Comparison of ENCODE assay signal across 11 mouse cellular contexts in genomic region chr7:132670863-132671165, GRCm38 (mm10).
DNase-seq lines count a peak whose midpoint lies in the region; ATAC-seq and TF ChIP-seq lines count a peak whose summit lies in the region.
"Had no signal": no experiment of that assay in that cellular context is flagged by ENCODE, and none has a peak within 500 bp of the region (broad histone marks: within the 10 kb centered on the region; RNA-seq: fewer than 3 reads in every experiment).

No protein-coding gene starts in this region.

- TF ChIP-seq CTCF in small intestine, adult 2 months (IDR thresholded peaks at IDR 0.05; ENCODE audit: extremely low read depth, insufficient read length, insufficient replicate concordance, low read depth, low read length): no peak
- TF ChIP-seq CTCF in midbrain, postnatal 0 days (IDR thresholded peaks at IDR 0.05): no peak

- peak; percentile 43; the same call in 1 of the 2 replicates for ATAC-seq in liver, embryonic 13.5 days (ENCODE audit: low read depth)
- ATAC-seq in liver, embryonic 11.5 days (replicated peaks; ENCODE audit: low FRiP score): no peak
- ATAC-seq in forebrain, embryonic 12.5 days (ENCODE audit: low FRiP score): no peak
- no peak for ATAC-seq in midbrain, postnatal 0 days (ENCODE audit: low FRiP score)
- ATAC-seq: forebrain, postnatal 0 days had no signal

- H3K36me3 ChIP-seq in liver, embryonic 13.5 days: no peaks in the 10 kb centered on the region
- H3K36me3 ChIP-seq in liver, embryonic 11.5 days (ENCODE audit: control insufficient read depth, insufficient read depth, low read length): no peaks in the 10 kb centered on the region
- no peaks in the 10 kb centered on the region for H3K36me3 ChIP-seq in small intestine, adult 2 months (ENCODE audit: control insufficient read depth, insufficient read depth, low read length)
- H3K36me3 ChIP-seq in forebrain, embryonic 12.5 days (replicated peaks): no peaks in the 10 kb centered on the region
- H3K36me3 ChIP-seq in midbrain, postnatal 0 days (ENCODE audit: insufficient read depth, low read length): no peaks in the 10 kb centered on the region

- no peaks in the 10 kb centered on the region for H3K27me3 ChIP-seq in liver, embryonic 13.5 days
- no peaks in the 10 kb centered on the region for H3K27me3 ChIP-seq in liver, embryonic 11.5 days (replicated peaks; ENCODE audit: control insufficient read depth, insufficient read depth, low read length)
- no peaks in the 10 kb centered on the region for H3K27me3 ChIP-seq in small intestine, adult 2 months (ENCODE audit: control insufficient read depth, insufficient read depth, low read length)
- peaks cover 21% of the 10 kb centered on the region for H3K27me3 ChIP-seq in forebrain, embryonic 12.5 days
- H3K27me3 ChIP-seq in midbrain, postnatal 0 days (ENCODE audit: insufficient read depth, low read length): no peaks in the 10 kb centered on the region

- H3K4me3 ChIP-seq in liver, embryonic 13.5 days (replicated peaks): no peak overlapping the region
- H3K4me3 ChIP-seq in liver, embryonic 11.5 days (ENCODE audit: low read depth, low read length): no peak overlapping the region
- no peak overlapping the region for H3K4me3 ChIP-seq in small intestine, adult 2 months (ENCODE audit: low read depth, low read length)
- H3K4me3 ChIP-seq in forebrain, embryonic 12.5 days (replicated peaks): no peak overlapping the region
- H3K4me3 ChIP-seq in midbrain, postnatal 0 days (ENCODE audit: low read depth, low read length): no peak overlapping the region
- H3K4me3 ChIP-seq: myocyte had no signal

- peaks cover 7% of the 10 kb centered on the region; the same call in 1 of the 2 replicates for H3K4me1 ChIP-seq in liver, embryonic 13.5 days (replicated peaks)
- H3K4me1 ChIP-seq in liver, embryonic 11.5 days (replicated peaks; ENCODE audit: control insufficient read depth, insufficient read depth, low read length): no peaks in the 10 kb centered on the region
- H3K4me1 ChIP-seq in small intestine, adult 2 months (ENCODE audit: control insufficient read depth, insufficient read depth, insufficient read length, low read length): peaks cover 33% of the 10 kb centered on the region
- H3K4me1 ChIP-seq in forebrain, embryonic 12.5 days: peaks cover 11% of the 10 kb centered on the region
- H3K4me1 ChIP-seq in midbrain, postnatal 0 days (ENCODE audit: insufficient read depth, low read length): no peaks in the 10 kb centered on the region; the same call in 1 of the 2 replicates

- H3K9ac ChIP-seq in liver, embryonic 13.5 days: no peak overlapping the region
- no peak overlapping the region for H3K9ac ChIP-seq in liver, embryonic 11.5 days (ENCODE audit: low read depth, low read length)
- no peak overlapping the region for H3K9ac ChIP-seq in forebrain, embryonic 12.5 days
- H3K9ac ChIP-seq in midbrain, postnatal 0 days (replicated peaks; ENCODE audit: low read length, poor library complexity, severe bottlenecking): no peak overlapping the region
- H3K9ac ChIP-seq: forebrain, postnatal 0 days; liver, embryonic 14.5 days had no signal

- WGBS in liver, embryonic 13.5 days (ENCODE audit: insufficient replicate concordance): 70% methylated on average over 3 of the region's 3 CpGs
- WGBS in liver, embryonic 11.5 days: 98% methylated on average over 3 of the region's 3 CpGs
- 61% methylated on average over 3 of the region's 3 CpGs for WGBS in small intestine, adult 2 months
- 92% methylated on average over 3 of the region's 3 CpGs for WGBS in forebrain, embryonic 12.5 days
- WGBS in midbrain, postnatal 0 days: 86% methylated on average over 3 of the region's 3 CpGs

- TF ChIP-seq POLR2A in small intestine, adult 2 months (IDR thresholded peaks at IDR 0.05; ENCODE audit: low read depth, low read length): no peak

- no peaks in the 10 kb centered on the region for H3K9me3 ChIP-seq in liver, embryonic 13.5 days (replicated peaks)
- no peaks in the 10 kb centered on the region for H3K9me3 ChIP-seq in liver, embryonic 11.5 days (ENCODE audit: control insufficient read depth, low read length)
- H3K9me3 ChIP-seq in forebrain, embryonic 12.5 days: no peaks in the 10 kb centered on the region
- H3K9me3 ChIP-seq in midbrain, postnatal 0 days (ENCODE audit: low read length): no peaks in the 10 kb centered on the region

- H3K27ac ChIP-seq in liver, embryonic 13.5 days: no peak overlapping the region
- no peak overlapping the region for H3K27ac ChIP-seq in liver, embryonic 11.5 days (ENCODE audit: low read depth, low read length)
- peak overlapping the region; percentile 4 for H3K27ac ChIP-seq in small intestine, adult 2 months (ENCODE audit: insufficient read depth, low read depth, low read length)
- no peak overlapping the region for H3K27ac ChIP-seq in forebrain, embryonic 12.5 days
- H3K27ac ChIP-seq in midbrain, postnatal 0 days (ENCODE audit: low read depth, low read length): no peak overlapping the region
- H3K27ac ChIP-seq: liver, embryonic 14.5 days had no signal

- DNase-seq in liver, embryonic 13.5 days: no peak
- DNase-seq in liver, embryonic 11.5 days (ENCODE audit: low spot score): no peak
- DNase-seq in heart, adult 9 months (ENCODE audit: low spot score in 2 of 2): peak; percentile 84 to 86
- DNase-seq in kidney, postnatal 14 days: peak; percentile 50
- no peak for DNase-seq in thymus, postnatal 10 days (ENCODE audit: low spot score in 2 of 2)
- DNase-seq in midbrain, postnatal 0 days (ENCODE audit: low spot score): no peak
- DNase-seq: forebrain, postnatal 0 days had no signal

- no peak overlapping the region for H3K4me2 ChIP-seq in liver, embryonic 13.5 days
- no peak overlapping the region for H3K4me2 ChIP-seq in liver, embryonic 11.5 days
- H3K4me2 ChIP-seq in forebrain, embryonic 12.5 days: no peak overlapping the region
- H3K4me2 ChIP-seq in midbrain, postnatal 0 days (ENCODE audit: low read depth, low read length, poor library complexity, severe bottlenecking): no peak overlapping the region

Comparison
In these comparisons a context has a peak if more than half of its experiments do, and no peak if none do; other contexts are left out.
1. DNase-seq: peak in heart, adult 9 months (2 of 2) and kidney, postnatal 14 days (single experiment); none in liver, embryonic 13.5 days (single experiment), liver, embryonic 11.5 days (single experiment), thymus, postnatal 10 days (0 of 2) and midbrain, postnatal 0 days (single experiment).